Mouse (Mus musculus): ENCODE measurements around the gene Klhdc7b. TPM values are rescaled to one million over a fixed set of nuclear protein-coding genes. Genes with fewer than 3 reads are reported as not detected.
A peak's percentile ranks its signal among the peaks of the same experiment; 100 is the strongest.

Gene Klhdc7b
- polyA plus RNA-seq, 1 experiment = not detected

DNA sequence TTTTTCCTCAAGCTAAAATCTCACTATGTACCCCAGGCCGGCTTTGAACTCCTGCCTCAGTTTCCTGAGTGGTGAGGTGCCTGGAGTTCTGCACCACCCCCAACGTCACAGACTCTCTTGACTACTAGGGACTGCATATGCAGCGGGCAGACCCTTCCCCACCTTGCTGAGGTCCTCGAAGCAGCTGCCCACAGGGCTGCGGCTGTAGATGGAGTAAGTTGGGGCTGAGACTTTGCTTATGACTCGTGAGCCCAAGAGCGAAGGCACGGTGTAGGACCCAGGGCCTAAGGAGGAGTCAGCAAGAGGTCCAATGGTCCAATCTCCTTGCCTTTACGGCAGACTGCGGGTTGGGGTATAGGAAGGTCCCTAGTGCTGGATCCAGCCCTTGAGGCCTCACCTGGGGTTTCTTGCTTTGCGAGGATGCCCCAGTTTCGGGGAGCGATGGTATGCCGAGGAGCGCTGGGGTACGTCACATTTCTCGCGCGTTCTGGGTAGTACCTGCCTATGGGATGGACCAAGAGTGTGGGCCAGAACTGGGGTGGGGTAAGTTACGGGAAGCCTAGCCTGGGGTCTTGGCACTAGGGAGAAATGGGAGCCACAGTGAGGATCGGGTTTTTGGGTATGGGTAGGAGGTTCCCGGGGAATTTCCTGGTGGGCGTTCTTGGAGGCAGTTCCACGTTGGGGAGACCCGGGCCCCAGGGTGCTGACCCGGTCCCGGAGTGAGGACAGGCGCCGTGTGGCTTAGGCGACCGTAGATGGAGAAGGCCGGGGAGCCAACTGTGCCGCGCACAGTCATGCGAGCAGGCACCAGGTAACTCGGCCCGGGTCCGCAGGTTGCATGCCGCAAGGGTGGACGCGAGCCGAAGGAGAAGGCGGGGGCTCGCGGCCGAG lies 6.5 kb upstream of the Klhdc7b start:
- TF ChIP-seq POLR2A (IDR thresholded peaks at IDR 0.05; ENCODE audit: low read depth, low read length) (no peak), CTCF (IDR thresholded peaks at IDR 0.05; ENCODE audit: extremely low read depth, insufficient read depth, insufficient read length, insufficient replicate concordance) (no peak)
- H3K27me3 ChIP-seq (ENCODE audit: control insufficient read depth, insufficient read depth, low read length) = peaks cover 9% of the 10 kb centered on the region
- WGBS = 18% methylated on average over 46 of the region's 46 CpGs

DNA sequence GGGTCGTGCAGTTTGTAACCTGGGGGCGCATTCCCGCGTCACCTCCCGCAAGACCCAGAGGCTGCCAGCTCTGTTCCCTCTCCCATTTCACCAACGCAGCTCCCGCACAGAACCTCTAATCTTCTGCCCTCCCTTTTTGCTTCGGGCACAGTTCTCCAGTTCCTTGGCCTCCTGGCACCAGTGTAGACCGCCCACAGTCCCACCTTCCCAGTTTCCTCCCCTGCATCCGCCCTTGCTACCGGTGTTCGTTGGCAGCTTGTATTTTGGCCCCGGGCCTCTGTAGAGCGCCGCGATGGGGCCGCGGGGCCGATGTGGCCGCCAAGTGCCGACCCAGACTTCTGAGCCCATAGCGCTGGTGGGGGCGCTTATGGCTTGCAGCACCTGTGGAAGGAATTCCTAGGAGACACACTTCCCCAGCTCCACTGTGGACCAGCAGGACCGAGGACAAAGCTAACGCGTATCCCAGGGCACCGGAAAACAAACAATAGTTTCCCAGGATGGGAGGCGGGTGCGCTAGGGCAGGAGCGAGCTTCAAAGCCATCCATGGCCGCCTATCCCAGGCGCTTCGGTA lies 5.8 kb upstream of the Klhdc7b start, which contains the start of gene Odf3b:
Gene Odf3b (minus strand): TSS at position 452 of the 571 bp plus-strand sequence.
- peaks cover 9% of the 10 kb centered on the region for H3K27me3 ChIP-seq (ENCODE audit: control insufficient read depth, insufficient read depth, low read length)
- DNase-seq (ENCODE audit: low read depth in 1 of 2, low spot score in 2 of 2) = no peak
- H3K27ac ChIP-seq (ENCODE audit: insufficient read depth, low read length) = no peak within 1 kb of the TSS
- WGBS = 3% methylated on average over 33 of the region's 33 CpGs
- no peaks in the 10 kb centered on the region for H3K36me3 ChIP-seq (ENCODE audit: control insufficient read depth, insufficient read depth, low read length)
- peak within 1 kb of the TSS; percentile 24; the same call in 1 of the 2 replicates for H3K4me3 ChIP-seq (ENCODE audit: extremely low read depth, insufficient read depth, insufficient read length)
- no peak for TF ChIP-seq POLR2A (IDR thresholded peaks at IDR 0.05; ENCODE audit: low read depth, low read length)
- no peak for TF ChIP-seq CTCF (IDR thresholded peaks at IDR 0.05; ENCODE audit: extremely low read depth, insufficient read depth, insufficient read length, insufficient replicate concordance)
- peaks cover 6% of the 10 kb centered on the region for H3K4me1 ChIP-seq (ENCODE audit: control insufficient read depth, insufficient read depth, insufficient read length)

More for the DNA sequence above, 6.5 kb upstream of the Klhdc7b start:
- H3K36me3 ChIP-seq (ENCODE audit: control insufficient read depth, insufficient read depth, low read length) = no peaks in the 10 kb centered on the region
- H3K4me3 ChIP-seq (ENCODE audit: extremely low read depth, insufficient read depth, insufficient read length) = peak overlapping the region; percentile 24; the same call in 1 of the 2 replicates
- no peak for DNase-seq (ENCODE audit: low read depth in 1 of 2, low spot score in 2 of 2)
- H3K27ac ChIP-seq (ENCODE audit: insufficient read depth, low read length) = no peak overlapping the region
- peaks cover 7% of the 10 kb centered on the region for H3K4me1 ChIP-seq (ENCODE audit: control insufficient read depth, insufficient read depth, insufficient read length)

DNA sequence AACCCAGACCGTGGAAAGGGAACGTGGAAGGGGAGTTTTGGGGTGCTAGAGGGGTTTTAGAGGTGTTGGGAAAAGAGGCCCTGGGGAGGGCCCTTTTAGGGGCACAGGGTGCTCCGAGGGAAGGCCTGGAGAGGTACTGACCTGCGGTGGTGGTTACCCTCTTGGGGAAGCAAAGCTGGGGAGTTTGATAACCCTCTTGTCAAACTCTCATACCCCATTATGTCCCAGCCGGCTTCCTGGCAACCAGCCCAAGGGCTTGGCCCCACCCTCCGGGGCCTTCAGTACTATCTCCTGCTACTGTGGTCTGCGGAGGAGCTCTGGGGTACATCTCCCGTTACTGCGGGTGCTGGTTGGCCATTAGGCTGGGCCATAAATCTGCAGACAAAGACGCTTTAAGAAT lies 5.3 kb upstream of the Klhdc7b start:
- H3K36me3 ChIP-seq (ENCODE audit: control insufficient read depth, insufficient read depth, low read length) = no peaks in the 10 kb centered on the region
- WGBS = 10% methylated on average over 10 of the region's 10 CpGs
- no peak for TF ChIP-seq POLR2A (IDR thresholded peaks at IDR 0.05; ENCODE audit: low read depth, low read length)
- no peak for TF ChIP-seq CTCF (IDR thresholded peaks at IDR 0.05; ENCODE audit: extremely low read depth, insufficient read depth, insufficient read length, insufficient replicate concordance)
- H3K27ac ChIP-seq (ENCODE audit: insufficient read depth, low read length) = no peak overlapping the region
- peaks cover 3% of the 10 kb centered on the region; the same call in 1 of the 2 replicates for H3K4me1 ChIP-seq (ENCODE audit: control insufficient read depth, insufficient read depth, insufficient read length)
- DNase-seq (ENCODE audit: low read depth in 1 of 2, low spot score in 2 of 2) = no peak
- H3K4me3 ChIP-seq (ENCODE audit: extremely low read depth, insufficient read depth, insufficient read length) = no peak overlapping the region
- peaks cover 9% of the 10 kb centered on the region for H3K27me3 ChIP-seq (ENCODE audit: control insufficient read depth, insufficient read depth, low read length)

- no peak for TF ChIP-seq CTCF (IDR thresholded peaks at IDR 0.05; ENCODE audit: extremely low read depth, insufficient read depth, insufficient read length, insufficient replicate concordance)
- no peak overlapping the region for H3K4me3 ChIP-seq (ENCODE audit: extremely low read depth, insufficient read depth, insufficient read length)
- H3K27me3 ChIP-seq (ENCODE audit: control insufficient read depth, insufficient read depth, low read length) = no peaks in the 10 kb centered on the region
- H3K27ac ChIP-seq (ENCODE audit: insufficient read depth, low read length) = no peak overlapping the region
- DNase-seq (ENCODE audit: low read depth in 1 of 2, low spot score in 2 of 2) = no peak
- no peaks in the 10 kb centered on the region for H3K36me3 ChIP-seq (ENCODE audit: control insufficient read depth, insufficient read depth, low read length)
- WGBS = 11% methylated on average over 12 of the region's 12 CpGs
- no peaks in the 10 kb centered on the region for H3K4me1 ChIP-seq (ENCODE audit: control insufficient read depth, insufficient read depth, insufficient read length)
Observed at GRCm38 (mm10) chr15:89387127-89387526, 2.4 kb downstream of the Klhdc7b start.

DNA sequence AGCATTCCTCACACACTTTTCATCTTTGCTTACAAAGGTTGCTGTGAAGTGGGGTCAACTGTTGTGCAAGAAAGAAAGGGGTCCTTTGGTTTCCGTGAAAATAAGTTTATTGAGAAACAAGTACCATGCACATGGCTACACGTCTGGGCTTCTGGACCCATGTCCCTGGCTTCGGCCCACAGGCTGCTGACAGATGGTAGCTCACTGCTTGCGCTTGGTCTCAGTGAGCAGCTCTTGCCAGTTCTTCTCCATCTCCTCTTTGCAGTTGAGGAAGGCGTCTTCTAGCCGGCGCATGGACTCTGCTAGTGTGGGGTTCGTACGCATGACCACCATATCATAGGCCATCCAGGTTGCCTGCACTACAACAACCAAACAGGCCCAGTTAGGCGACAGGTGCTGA lies 5.4 kb downstream of the Klhdc7b start:
- Histone ChIP-seq H3K27me3 (ENCODE audit: control insufficient read depth, insufficient read depth, low read length) (no peaks in the 10 kb centered on the region), H3K27ac (ENCODE audit: insufficient read depth, low read length) (no peak overlapping the region), H3K36me3 (ENCODE audit: control insufficient read depth, insufficient read depth, low read length) (no peaks in the 10 kb centered on the region), H3K4me3 (ENCODE audit: extremely low read depth, insufficient read depth, insufficient read length) (no peak overlapping the region), H3K4me1 (ENCODE audit: control insufficient read depth, insufficient read depth, insufficient read length) (no peaks in the 10 kb centered on the region)
- 93% methylated on average over 10 of the region's 10 CpGs for WGBS
- DNase-seq (ENCODE audit: low read depth in 1 of 2, low spot score in 2 of 2) = no peak
- TF ChIP-seq CTCF (IDR thresholded peaks at IDR 0.05; ENCODE audit: extremely low read depth, insufficient read depth, insufficient read length, insufficient replicate concordance) (no peak), POLR2A (IDR thresholded peaks at IDR 0.05; ENCODE audit: low read depth, low read length) (no peak)

- no peak for DNase-seq (ENCODE audit: low read depth in 1 of 2, low spot score in 2 of 2)
- Histone ChIP-seq H3K4me1 (ENCODE audit: control insufficient read depth, insufficient read depth, insufficient read length) (no peaks in the 10 kb centered on the region), H3K4me3 (ENCODE audit: extremely low read depth, insufficient read depth, insufficient read length) (no peak overlapping the region), H3K36me3 (ENCODE audit: control insufficient read depth, insufficient read depth, low read length) (no peaks in the 10 kb centered on the region), H3K27me3 (ENCODE audit: control insufficient read depth, insufficient read depth, low read length) (no peaks in the 10 kb centered on the region), H3K27ac (ENCODE audit: insufficient read depth, low read length) (no peak overlapping the region)
- TF ChIP-seq CTCF (IDR thresholded peaks at IDR 0.05; ENCODE audit: extremely low read depth, insufficient read depth, insufficient read length, insufficient replicate concordance) = no peak
- TF ChIP-seq POLR2A (IDR thresholded peaks at IDR 0.05; ENCODE audit: low read depth, low read length) = no peak
- 95% methylated on average over 4 of the region's 4 CpGs for WGBS
Observed at GRCm38 (mm10) chr15:89396883-89397282, 12.2 kb downstream of the Klhdc7b start.

All from spleen, adult 2 months (tissue).